Mouse (Mus musculus) ES-Bruce4 (cell line): Measurements from ENCODE around the gene Apc2. TPM values are rescaled to one million over a fixed set of nuclear protein-coding genes. Genes with fewer than 3 reads are reported as not detected.

ENCODE experiments used
- H3K27ac ChIP-seq: 2 replicates; pipeline ENCODE4 v1.5.1; 2012; ENCODE audit warnings: low read length, inconsistent platforms; ENCODE audit not compliant: insufficient read depth
- H3K27me3 ChIP-seq: 2 replicates; pipeline ENCODE4 v1.6.1; 2012; ENCODE audit warnings: mild to moderate bottlenecking, low read length, inconsistent platforms; ENCODE audit not compliant: control insufficient read depth, poor library complexity, insufficient read depth, severe bottlenecking
- H3K36me3 ChIP-seq: 2 replicates; pipeline ENCODE4 v1.6.1; 2012; ENCODE audit warnings: inconsistent platforms, mild to moderate bottlenecking, low read length, moderate library complexity; ENCODE audit not compliant: control insufficient read depth, poor library complexity, insufficient read depth, severe bottlenecking
- H3K4me1 ChIP-seq: one replicate; pipeline ENCODE4 v1.8.1; 2011; ENCODE audit warnings: low read length; ENCODE audit not compliant: control insufficient read depth, insufficient read depth
- H3K4me3 ChIP-seq: 2 replicates; pipeline ENCODE4 v1.5.1; 2011; ENCODE audit warnings: low read depth, mild to moderate bottlenecking, low read length
- H3K9ac ChIP-seq: 2 replicates; pipeline ENCODE4 v1.6.1; 2012; ENCODE audit warnings: low read depth, mild to moderate bottlenecking, inconsistent platforms; ENCODE audit not compliant: poor library complexity, severe bottlenecking
- H3K9me3 ChIP-seq: replicated peaks from 2 replicates; pipeline ENCODE4 v1.6.1; 2012; ENCODE audit warnings: mild to moderate bottlenecking, low read length, inconsistent platforms; ENCODE audit not compliant: control insufficient read depth, poor library complexity, insufficient read depth, severe bottlenecking
- CTCF ChIP-seq: IDR thresholded peaks from one replicate; pipeline ENCODE4 v1.8.1; 2011; ENCODE audit warnings: low read depth, low read length
- EP300 ChIP-seq: IDR thresholded peaks from 2 replicates; pipeline ENCODE4 v1.6.1; 2011; ENCODE audit warnings: low read depth, low read length; ENCODE audit not compliant: insufficient read depth
- POLR2A ChIP-seq: IDR thresholded peaks from one replicate; pipeline ENCODE4 v1.8.1; 2011; ENCODE audit warnings: low read length; ENCODE audit not compliant: insufficient read depth
- polyA plus RNA-seq: library from polyadenylated mRNA; stranded (reverse); fragments of >200 nt; gene quantifications from 2 replicates; pipeline ENCODE4 v1.2.4, GENCODE M21; 2011; ENCODE audit warnings: low read depth; ENCODE audit not compliant: missing spikeins, insufficient read depth, insufficient read length

Gene Apc2
- polyA plus RNA-seq, 1 experiment: 3.8 TPM

DNA sequence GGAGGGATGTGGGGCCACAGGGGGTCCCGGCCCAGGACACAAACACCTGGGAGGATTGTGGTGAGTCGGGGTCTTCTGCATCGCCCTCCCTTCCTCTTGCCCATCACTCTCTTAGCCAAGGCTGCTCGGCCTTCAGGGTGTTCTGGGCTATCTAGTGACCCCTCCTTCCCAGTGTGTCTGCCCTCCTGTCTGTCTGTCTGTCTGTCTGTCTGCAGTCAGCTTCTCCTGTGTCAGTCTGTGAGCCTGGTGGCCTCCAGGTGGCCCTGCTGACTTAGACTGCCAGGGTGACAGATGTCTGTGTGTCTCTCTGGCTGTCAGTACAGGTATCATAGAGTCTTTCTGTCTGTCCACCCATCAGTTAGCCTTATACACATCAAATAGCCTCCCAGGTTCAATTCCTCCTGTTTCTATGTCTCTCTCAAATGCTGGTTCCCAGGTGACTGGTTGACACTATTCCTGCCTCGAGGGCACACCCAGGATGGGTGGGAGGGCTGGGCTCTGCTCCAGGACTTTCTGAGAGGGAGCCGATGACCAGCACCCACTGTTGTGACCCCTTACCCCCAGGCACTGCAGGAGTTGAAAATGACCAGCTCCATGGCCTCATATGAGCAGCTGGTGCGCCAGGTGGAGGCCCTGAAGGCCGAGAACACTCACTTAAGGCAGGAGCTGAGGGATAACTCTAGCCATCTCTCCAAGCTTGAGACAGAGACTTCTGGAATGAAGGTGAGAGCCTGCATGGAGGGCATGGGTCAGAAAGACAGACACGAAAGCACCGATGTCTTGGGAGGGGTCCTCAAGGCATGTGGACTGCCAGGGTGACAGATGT lies 5.7 kb downstream of the Apc2 start:
- no peak overlapping the region for H3K9ac ChIP-seq
- no peaks in the 10 kb centered on the region for H3K9me3 ChIP-seq
- no peaks in the 10 kb centered on the region for H3K27me3 ChIP-seq
- H3K4me3 ChIP-seq: no peak overlapping the region
- peaks cover 2% of the 10 kb centered on the region for H3K4me1 ChIP-seq
- no peak overlapping the region for H3K27ac ChIP-seq
- TF ChIP-seq POLR2A (no peak), CTCF (no peak), EP300 (no peak)
- H3K36me3 ChIP-seq: no peaks in the 10 kb centered on the region

- Histone ChIP-seq H3K9me3 (no peaks in the 10 kb centered on the region), H3K27ac (no peak overlapping the region), H3K4me1 (peaks cover 2% of the 10 kb centered on the region), H3K9ac (no peak overlapping the region), H3K27me3 (no peaks in the 10 kb centered on the region), H3K36me3 (no peaks in the 10 kb centered on the region), H3K4me3 (no peak overlapping the region)
- TF ChIP-seq EP300 (no peak), CTCF (no peak), POLR2A (no peak)
Measured at GRCm38 (mm10) chr10:80302082-80302355, 6.2 kb downstream of the Apc2 start.

DNA sequence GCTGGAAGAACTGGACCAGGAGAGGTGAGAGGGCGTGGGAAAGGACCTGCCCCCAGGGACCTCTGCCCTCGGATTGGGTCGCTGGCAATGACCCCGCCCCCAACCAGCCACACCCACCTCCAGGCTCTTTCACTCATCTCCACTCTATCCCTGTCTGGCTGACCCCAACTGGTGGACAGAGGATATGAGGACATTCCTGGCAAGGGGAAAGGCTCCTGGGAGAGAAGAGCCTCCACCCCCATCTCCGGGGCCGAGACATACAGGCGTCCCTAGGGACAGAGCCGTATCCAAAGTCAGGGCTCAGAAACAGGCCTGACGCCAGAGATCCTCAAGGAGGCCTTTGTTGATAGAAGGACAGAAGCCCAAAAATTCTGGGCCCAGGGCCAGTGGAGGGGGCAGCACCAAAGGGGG lies 6.7 kb downstream of the Apc2 start:
- TF ChIP-seq CTCF: no peak
- no peak for TF ChIP-seq EP300
- TF ChIP-seq POLR2A: no peak
- H3K36me3 ChIP-seq: no peaks in the 10 kb centered on the region
- no peak overlapping the region for H3K4me3 ChIP-seq
- no peak overlapping the region for H3K27ac ChIP-seq
- H3K9ac ChIP-seq: no peak overlapping the region
- no peaks in the 10 kb centered on the region for H3K27me3 ChIP-seq
- no peaks in the 10 kb centered on the region for H3K9me3 ChIP-seq
- H3K4me1 ChIP-seq: peaks cover 2% of the 10 kb centered on the region

DNA sequence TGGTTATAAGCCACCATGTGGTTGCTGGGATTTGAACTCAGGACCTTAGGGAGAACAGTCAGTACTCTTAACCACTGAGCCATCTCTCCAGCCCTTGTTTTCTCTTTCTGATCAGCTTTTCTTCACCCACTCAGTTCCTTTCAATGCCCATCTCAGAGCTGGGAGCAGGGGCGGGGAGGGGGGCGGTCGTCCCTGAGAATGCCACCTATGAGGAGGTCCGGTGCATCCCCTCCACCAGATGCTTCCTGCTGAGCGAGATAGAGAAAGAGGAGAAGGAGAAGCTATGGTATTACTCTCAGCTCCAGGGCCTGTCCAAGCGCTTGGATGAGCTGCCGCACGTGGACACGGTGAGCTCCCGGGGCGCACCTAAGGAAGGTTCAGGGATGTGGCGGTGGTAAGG lies 8.7 kb downstream of the Apc2 start:
- no peaks in the 10 kb centered on the region for H3K27me3 ChIP-seq
- TF ChIP-seq CTCF (no peak), POLR2A (no peak), EP300 (no peak)
- H3K4me3 ChIP-seq: peak overlapping the region; percentile 77
- peak overlapping the region; percentile 32 for H3K9ac ChIP-seq
- H3K9me3 ChIP-seq: no peaks in the 10 kb centered on the region
- H3K4me1 ChIP-seq: no peaks in the 10 kb centered on the region
- H3K27ac ChIP-seq: no peak overlapping the region
- no peaks in the 10 kb centered on the region for H3K36me3 ChIP-seq

DNA sequence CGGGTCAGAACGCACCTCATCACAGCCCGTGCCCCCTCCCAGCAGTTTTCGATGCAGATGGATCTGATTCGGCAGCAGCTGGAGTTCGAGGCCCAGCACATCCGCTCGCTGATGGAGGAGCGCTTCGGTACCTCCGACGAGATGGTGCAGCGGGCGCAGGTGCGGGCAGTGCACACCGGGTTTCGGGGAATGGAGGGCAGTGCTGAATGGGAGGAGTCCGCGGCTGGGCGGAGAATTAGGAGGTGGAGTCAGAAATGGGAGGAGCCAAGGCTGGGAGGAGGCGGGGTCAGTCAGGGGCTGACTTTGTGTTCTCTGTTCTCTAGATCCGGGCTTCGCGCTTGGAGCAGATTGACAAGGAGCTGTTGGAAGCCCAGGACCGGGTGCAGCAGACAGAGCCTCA lies 9.1 kb downstream of the Apc2 start:
- TF ChIP-seq EP300 (no peak), POLR2A (peak; percentile 80)
- Histone ChIP-seq H3K4me1 (no peaks in the 10 kb centered on the region), H3K9ac (peak overlapping the region; percentile 32), H3K27ac (no peak overlapping the region), H3K36me3 (no peaks in the 10 kb centered on the region), H3K9me3 (no peaks in the 10 kb centered on the region), H3K27me3 (no peaks in the 10 kb centered on the region), H3K4me3 (peak overlapping the region; percentile 77)

DNA sequence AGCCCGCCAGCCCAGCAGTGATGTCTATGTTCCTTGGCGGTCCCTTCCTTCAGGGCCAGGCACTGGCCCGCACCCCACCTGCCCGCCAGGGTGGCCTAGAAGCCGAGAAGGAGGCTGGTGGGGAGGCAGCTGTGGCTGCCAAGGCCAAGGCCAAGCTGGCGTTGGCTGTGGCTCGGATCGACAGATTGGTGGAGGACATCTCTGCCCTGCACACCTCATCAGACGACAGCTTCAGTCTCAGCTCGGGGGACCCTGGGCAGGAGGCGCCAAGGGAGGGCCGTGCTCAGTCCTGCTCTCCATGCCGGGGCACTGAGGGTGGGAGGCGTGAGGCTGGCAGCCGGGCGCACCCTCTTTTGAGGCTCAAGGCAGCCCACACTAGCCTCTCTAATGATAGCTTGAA lies 15.8 kb downstream of the Apc2 start:
- Histone ChIP-seq H3K9ac (no peak overlapping the region), H3K9me3 (no peaks in the 10 kb centered on the region), H3K4me1 (no peaks in the 10 kb centered on the region), H3K36me3 (no peaks in the 10 kb centered on the region), H3K27ac (no peak overlapping the region), H3K27me3 (no peaks in the 10 kb centered on the region), H3K4me3 (peak overlapping the region; percentile 44)
- TF ChIP-seq POLR2A (no peak), EP300 (no peak), CTCF (no peak)
